Mouse (Mus musculus): Measurements from ENCODE around the gene Slc6a1. TPM values are rescaled to one million over a fixed set of nuclear protein-coding genes. Genes with fewer than 3 reads are reported as not detected.

Slc6a1 gene
- polyA plus RNA-seq, 2 experiments, result 0.03 to 0.04 TPM

DNA sequence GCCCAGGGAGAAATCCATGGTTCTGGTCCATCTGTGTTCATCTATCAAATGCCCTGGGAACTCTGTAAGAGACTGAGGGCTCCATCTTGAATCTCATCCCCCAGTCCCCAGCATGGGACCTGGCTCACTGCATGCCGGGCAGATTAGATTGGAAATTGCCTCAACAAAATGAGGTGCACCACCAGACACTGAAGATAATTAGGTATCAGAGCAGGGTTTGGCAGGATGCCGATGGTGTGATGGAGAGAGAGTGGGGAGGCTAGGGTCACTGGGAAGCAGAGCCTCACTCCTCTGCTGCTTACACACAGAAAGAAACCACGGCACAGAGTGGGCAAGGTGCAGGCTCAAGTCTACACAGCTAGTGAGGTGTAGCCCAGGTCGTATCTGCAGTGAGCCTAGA, 12.7 kb downstream of the Slc6a1 start:
- TF ChIP-seq EP300 (IDR thresholded peaks at IDR 0.05; ENCODE audit: low read depth) (no peak), CTCF (IDR thresholded peaks at IDR 0.05; ENCODE audit: low read depth) (no peak)
- Histone ChIP-seq H3K4me3 (ENCODE audit: insufficient read depth in 1 of 2, low read depth in 2 of 2, low read length in 2 of 2) (no peak overlapping the region), H3K27me3 (ENCODE audit: control insufficient read depth, insufficient read depth, low read length) (no peaks in the 10 kb centered on the region), H3K4me2 (ENCODE audit: low read depth) (no peak overlapping the region), H3K9me3 (ENCODE audit: control insufficient read depth, low read length) (no peaks in the 10 kb centered on the region), H3K9ac (replicated peaks) (no peak overlapping the region), H3K36me3 (replicated peaks; ENCODE audit: control insufficient read depth, insufficient read depth, low read depth) (no peaks in the 10 kb centered on the region), H3K27ac (no peak overlapping the region), H3K4me1 (replicated peaks; ENCODE audit: control insufficient read depth in 2 of 2, insufficient read depth in 2 of 2, low read length in 1 of 2) (no peaks in the 10 kb centered on the region)
- 50% methylated on average over 4 of the region's 4 CpGs for WGBS (ENCODE audit: insufficient replicate concordance)
- ATAC-seq (ENCODE audit: insufficient read depth) (no peak), DNase-seq (ENCODE audit: low read depth in 3 of 3, low spot score in 3 of 3) (no peak)

DNA sequence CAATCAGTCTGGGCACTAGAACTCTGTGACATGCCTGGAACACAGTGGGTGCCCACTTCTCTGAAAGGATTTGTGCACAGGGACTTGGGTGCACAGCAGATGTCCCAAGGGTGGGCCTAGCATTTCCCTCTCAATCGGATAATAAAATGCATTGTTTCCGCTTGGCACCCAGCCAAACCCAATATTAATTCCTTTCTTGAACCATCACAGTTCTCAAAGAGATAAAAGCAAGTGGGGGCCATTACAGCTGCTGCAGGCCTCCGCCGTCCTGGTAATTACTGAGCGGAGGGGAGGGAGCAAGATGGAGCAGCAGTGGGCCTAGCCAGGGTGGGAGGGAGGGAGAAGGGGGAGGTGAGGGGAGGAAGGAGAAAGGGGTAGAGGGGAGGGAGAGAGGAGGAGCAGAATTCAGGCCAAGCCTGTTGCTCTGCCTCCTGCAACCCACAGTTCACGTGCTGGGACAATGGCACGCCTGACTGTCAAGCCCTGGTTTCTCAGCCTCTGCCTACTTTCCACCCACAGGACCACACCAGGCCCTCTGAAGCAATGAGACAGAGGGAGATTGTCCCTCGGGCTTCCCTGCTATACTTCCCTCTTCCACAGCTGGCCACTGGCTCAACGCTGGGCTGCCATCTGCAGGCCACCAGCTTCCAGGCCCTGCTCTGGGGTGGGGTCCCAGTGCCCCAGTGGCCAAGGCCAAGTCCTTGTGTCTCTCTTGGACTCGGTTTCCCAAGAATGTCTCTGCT, 15.0 kb downstream of the Slc6a1 start:
- no peak overlapping the region for H3K4me3 ChIP-seq (ENCODE audit: insufficient read depth in 1 of 2, low read depth in 2 of 2, low read length in 2 of 2)
- H3K9me3 ChIP-seq (ENCODE audit: control insufficient read depth, low read length), result no peaks in the 10 kb centered on the region
- DNase-seq (ENCODE audit: low read depth in 3 of 3, low spot score in 3 of 3) (no peak), ATAC-seq (ENCODE audit: insufficient read depth) (no peak)
- H3K27me3 ChIP-seq (ENCODE audit: control insufficient read depth, insufficient read depth, low read length), result no peaks in the 10 kb centered on the region
- H3K4me2 ChIP-seq (ENCODE audit: low read depth), result no peak overlapping the region
- no peaks in the 10 kb centered on the region for H3K4me1 ChIP-seq (replicated peaks; ENCODE audit: control insufficient read depth in 2 of 2, insufficient read depth in 2 of 2, low read length in 1 of 2)
- WGBS (ENCODE audit: insufficient replicate concordance), result 59% methylated on average over 10 of the region's 10 CpGs
- H3K36me3 ChIP-seq (replicated peaks; ENCODE audit: control insufficient read depth, insufficient read depth, low read depth), result no peaks in the 10 kb centered on the region
- H3K27ac ChIP-seq, result no peak overlapping the region
- no peak for TF ChIP-seq CTCF (IDR thresholded peaks at IDR 0.05; ENCODE audit: low read depth)
- TF ChIP-seq EP300 (IDR thresholded peaks at IDR 0.05; ENCODE audit: low read depth), result no peak
- no peak overlapping the region for H3K9ac ChIP-seq (replicated peaks)

DNA sequence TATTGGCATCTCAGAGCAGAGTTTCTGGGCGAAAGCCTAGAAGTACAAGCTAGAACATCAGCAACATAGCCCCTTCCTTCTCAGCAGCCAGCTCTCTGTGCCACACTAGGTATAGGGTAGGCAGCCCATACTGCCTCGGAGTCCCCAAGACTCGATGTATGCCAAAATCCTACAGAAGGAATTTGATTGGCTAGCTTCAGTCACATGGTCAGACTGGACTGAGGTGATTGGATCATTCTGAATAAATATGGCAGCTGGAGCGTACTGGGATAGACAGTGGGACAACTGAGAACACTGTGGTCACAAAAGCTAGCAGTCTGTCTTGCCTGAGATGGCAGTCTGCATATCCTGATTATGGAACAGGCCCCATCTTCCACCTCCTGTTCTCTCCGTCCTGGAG, 17.3 kb downstream of the Slc6a1 start:
- no peak overlapping the region for H3K4me3 ChIP-seq (ENCODE audit: insufficient read depth in 1 of 2, low read depth in 2 of 2, low read length in 2 of 2)
- no peak overlapping the region for H3K9ac ChIP-seq (replicated peaks)
- no peaks in the 10 kb centered on the region for H3K27me3 ChIP-seq (ENCODE audit: control insufficient read depth, insufficient read depth, low read length)
- H3K4me1 ChIP-seq (replicated peaks; ENCODE audit: control insufficient read depth in 2 of 2, insufficient read depth in 2 of 2, low read length in 1 of 2), result no peaks in the 10 kb centered on the region
- no peak overlapping the region for H3K27ac ChIP-seq
- ATAC-seq (ENCODE audit: insufficient read depth), result no peak
- DNase-seq (ENCODE audit: low read depth in 3 of 3, low spot score in 3 of 3), result no peak
- 58% methylated on average over 5 of the region's 5 CpGs for WGBS (ENCODE audit: insufficient replicate concordance)
- no peak overlapping the region for H3K4me2 ChIP-seq (ENCODE audit: low read depth)
- no peaks in the 10 kb centered on the region for H3K9me3 ChIP-seq (ENCODE audit: control insufficient read depth, low read length)
- TF ChIP-seq EP300 (IDR thresholded peaks at IDR 0.05; ENCODE audit: low read depth) (no peak), CTCF (IDR thresholded peaks at IDR 0.05; ENCODE audit: low read depth) (no peak)
- no peaks in the 10 kb centered on the region for H3K36me3 ChIP-seq (replicated peaks; ENCODE audit: control insufficient read depth, insufficient read depth, low read depth)

DNA sequence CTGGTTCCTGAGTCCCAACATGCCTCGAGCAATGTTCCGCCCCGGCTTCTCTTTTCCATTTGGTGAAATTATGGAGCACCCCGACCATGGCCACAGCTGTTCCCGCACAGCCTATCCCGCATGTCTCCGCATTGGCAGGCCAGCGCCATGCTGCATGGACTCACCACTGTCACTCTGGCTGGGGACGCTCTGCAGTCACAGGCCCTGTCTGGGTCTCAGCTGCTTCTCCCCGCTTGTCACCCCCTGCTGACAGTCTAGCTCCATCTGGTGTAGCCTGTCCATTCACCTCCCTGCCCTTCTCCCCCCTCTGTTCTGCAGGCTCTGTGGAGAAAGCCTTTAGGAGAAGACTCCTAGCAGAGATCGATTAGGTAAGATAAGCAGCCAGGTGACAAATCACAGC, 18.3 kb downstream of the Slc6a1 start:
- no peaks in the 10 kb centered on the region for H3K36me3 ChIP-seq (replicated peaks; ENCODE audit: control insufficient read depth, insufficient read depth, low read depth)
- 69% methylated on average over 11 of the region's 11 CpGs for WGBS (ENCODE audit: insufficient replicate concordance)

DNA sequence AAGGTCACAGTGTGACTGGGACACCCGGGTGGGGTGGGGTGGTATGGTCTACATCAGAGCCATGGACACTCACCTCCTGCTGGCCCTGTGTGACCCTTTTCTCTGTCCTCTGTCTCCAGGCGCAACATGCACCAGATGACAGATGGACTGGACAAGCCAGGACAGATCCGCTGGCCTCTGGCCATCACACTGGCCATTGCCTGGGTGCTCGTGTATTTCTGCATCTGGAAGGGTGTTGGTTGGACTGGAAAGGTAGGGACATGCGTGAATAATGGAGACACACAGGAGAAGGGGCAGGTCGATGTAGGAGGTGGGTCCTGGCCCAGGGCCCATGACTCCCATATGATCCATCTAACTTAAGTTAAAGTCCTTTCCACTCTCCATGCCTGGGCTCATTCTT, 22.2 kb downstream of the Slc6a1 start:
- WGBS (ENCODE audit: insufficient replicate concordance), result 59% methylated on average over 6 of the region's 6 CpGs
- no peak for ATAC-seq (ENCODE audit: insufficient read depth)

More for the DNA sequence above, 18.3 kb downstream of the Slc6a1 start:
- H3K27me3 ChIP-seq (ENCODE audit: control insufficient read depth, insufficient read depth, low read length), result no peaks in the 10 kb centered on the region
- ATAC-seq (ENCODE audit: insufficient read depth) (no peak), DNase-seq (ENCODE audit: low read depth in 3 of 3, low spot score in 3 of 3) (no peak)
- no peaks in the 10 kb centered on the region for H3K4me1 ChIP-seq (replicated peaks; ENCODE audit: control insufficient read depth in 2 of 2, insufficient read depth in 2 of 2, low read length in 1 of 2)
- no peak overlapping the region for H3K4me2 ChIP-seq (ENCODE audit: low read depth)
- no peak overlapping the region for H3K9ac ChIP-seq (replicated peaks)
- H3K9me3 ChIP-seq (ENCODE audit: control insufficient read depth, low read length), result no peaks in the 10 kb centered on the region
- H3K27ac ChIP-seq, result no peak overlapping the region
- TF ChIP-seq CTCF (IDR thresholded peaks at IDR 0.05; ENCODE audit: low read depth), result no peak
- TF ChIP-seq EP300 (IDR thresholded peaks at IDR 0.05; ENCODE audit: low read depth), result no peak
- H3K4me3 ChIP-seq (ENCODE audit: insufficient read depth in 1 of 2, low read depth in 2 of 2, low read length in 2 of 2), result no peak overlapping the region

More for the DNA sequence above, 22.2 kb downstream of the Slc6a1 start:
- TF ChIP-seq CTCF (IDR thresholded peaks at IDR 0.05; ENCODE audit: low read depth), result no peak
- no peak for TF ChIP-seq EP300 (IDR thresholded peaks at IDR 0.05; ENCODE audit: low read depth)
- Histone ChIP-seq H3K4me3 (ENCODE audit: insufficient read depth in 1 of 2, low read depth in 2 of 2, low read length in 2 of 2) (no peak overlapping the region), H3K9me3 (ENCODE audit: control insufficient read depth, low read length) (no peaks in the 10 kb centered on the region), H3K27ac (no peak overlapping the region), H3K4me1 (replicated peaks; ENCODE audit: control insufficient read depth in 2 of 2, insufficient read depth in 2 of 2, low read length in 1 of 2) (no peaks in the 10 kb centered on the region), H3K9ac (replicated peaks) (no peak overlapping the region), H3K36me3 (replicated peaks; ENCODE audit: control insufficient read depth, insufficient read depth, low read depth) (no peaks in the 10 kb centered on the region), H3K27me3 (ENCODE audit: control insufficient read depth, insufficient read depth, low read length) (no peaks in the 10 kb centered on the region), H3K4me2 (ENCODE audit: low read depth) (no peak overlapping the region)
- no peak for DNase-seq (ENCODE audit: low read depth in 3 of 3, low spot score in 3 of 3)
